Mouse (Mus musculus): ENCODE measurements around the gene Ppp1r12a.

Gene Ppp1r12a

DNA sequence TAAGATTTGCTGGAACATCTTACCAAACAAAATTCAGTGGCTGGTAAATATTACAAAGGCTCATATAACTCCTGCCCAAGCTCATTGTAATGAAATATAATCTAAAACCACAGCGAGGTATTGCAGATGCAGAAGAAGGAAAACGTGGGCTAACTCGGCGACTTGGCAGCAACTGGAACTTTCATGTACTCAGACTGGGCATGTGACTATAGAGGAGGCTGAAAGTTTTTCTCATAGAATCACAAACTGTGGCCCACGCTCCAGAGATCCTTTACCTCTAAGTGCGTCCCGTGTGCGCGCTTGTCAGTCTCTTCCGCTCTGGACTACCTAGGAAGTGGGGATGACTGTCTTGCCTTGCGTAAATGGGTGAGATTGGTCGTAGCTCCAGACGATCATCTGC, 128.1 kb downstream of the Ppp1r12a start:
- DNase-seq (ENCODE audit: low spot score in 2 of 2): peak in 1 of 2 experiments; percentile 49

DNA sequence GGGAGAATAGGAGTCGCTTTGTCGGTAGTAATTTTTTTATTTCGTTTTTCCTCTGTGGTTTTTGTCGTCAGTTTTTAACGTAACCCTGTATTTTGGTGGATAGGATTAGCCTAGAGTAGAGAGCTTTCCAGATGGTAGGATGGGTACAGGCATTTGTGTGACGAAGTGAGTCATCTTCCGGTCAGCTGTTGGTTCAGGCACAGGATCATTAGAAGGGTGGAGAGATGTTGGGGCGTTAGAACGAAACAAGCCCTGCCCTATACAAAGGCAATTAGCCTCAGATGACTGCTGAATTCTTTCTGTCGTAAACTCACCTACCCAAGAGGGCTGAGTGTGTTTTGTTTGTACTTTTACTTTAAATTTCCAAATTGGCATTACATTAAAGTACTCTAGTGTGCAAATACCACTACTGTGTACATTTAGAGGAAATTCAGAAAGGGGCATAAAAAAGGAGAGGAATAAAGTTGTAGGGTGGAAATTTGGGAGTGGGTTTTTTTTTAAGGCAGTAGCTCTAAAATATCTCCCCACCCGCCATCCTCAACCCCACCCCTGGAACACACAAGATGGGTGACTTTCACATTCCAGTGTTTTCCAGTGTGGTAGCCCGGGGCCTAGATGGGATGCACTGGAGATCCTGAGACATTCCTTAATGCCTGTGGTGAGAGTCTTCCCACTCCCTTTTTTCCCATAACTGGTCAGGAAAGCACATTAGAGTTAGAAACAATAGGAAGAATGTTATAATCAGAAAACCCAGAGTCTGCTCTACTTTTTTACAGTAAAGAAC, 129.9 kb downstream of the Ppp1r12a start:
- no peak for DNase-seq (ENCODE audit: low spot score in 2 of 2)

- DNase-seq (ENCODE audit: low spot score in 2 of 2): no peak
Observed at GRCm38 (mm10) chr10:108292651-108293050, 130.7 kb downstream of the Ppp1r12a start.

DNA sequence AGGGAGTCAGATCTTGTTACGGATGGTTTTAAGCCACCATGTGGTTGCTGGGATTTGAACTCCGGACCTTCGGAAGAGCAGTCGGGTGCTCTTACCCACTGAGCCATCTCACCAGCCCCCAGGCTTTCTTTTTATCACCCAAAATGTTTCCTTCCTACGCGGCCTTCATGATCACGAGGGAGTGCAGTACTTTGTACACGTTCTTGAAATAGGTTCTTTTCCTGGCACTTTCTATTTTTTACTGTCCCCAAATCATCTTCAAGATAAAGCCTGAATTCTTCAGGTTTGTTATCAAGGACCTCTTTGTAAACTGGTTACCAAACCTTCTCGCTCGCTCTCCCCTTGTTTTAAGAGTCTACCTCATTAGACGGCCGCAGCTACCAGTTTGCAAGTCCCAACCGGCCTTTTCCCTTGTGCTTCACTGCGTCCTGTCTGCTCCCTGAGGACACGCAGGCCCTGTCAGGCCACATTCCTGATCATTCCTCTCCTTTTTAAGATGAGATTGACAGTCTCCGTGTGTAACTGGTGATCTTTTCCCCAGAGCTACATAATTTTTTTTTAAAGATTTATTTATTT, 131.7 kb downstream of the Ppp1r12a start:
- DNase-seq (ENCODE audit: low spot score in 2 of 2): peak in 1 of 2 experiments; percentile 54

GRCm38 (mm10) chr10:108294766-108295165, 132.8 kb downstream of the Ppp1r12a start:
- no peak for DNase-seq (ENCODE audit: low spot score in 2 of 2)

GRCm38 (mm10) chr10:108296446-108296845, 134.5 kb downstream of the Ppp1r12a start:
- no peak for DNase-seq (ENCODE audit: low spot score in 2 of 2)

- DNase-seq (ENCODE audit: low spot score in 2 of 2): no peak
Observed at GRCm38 (mm10) chr10:108298261-108298660, 136.3 kb downstream of the Ppp1r12a start.

DNA sequence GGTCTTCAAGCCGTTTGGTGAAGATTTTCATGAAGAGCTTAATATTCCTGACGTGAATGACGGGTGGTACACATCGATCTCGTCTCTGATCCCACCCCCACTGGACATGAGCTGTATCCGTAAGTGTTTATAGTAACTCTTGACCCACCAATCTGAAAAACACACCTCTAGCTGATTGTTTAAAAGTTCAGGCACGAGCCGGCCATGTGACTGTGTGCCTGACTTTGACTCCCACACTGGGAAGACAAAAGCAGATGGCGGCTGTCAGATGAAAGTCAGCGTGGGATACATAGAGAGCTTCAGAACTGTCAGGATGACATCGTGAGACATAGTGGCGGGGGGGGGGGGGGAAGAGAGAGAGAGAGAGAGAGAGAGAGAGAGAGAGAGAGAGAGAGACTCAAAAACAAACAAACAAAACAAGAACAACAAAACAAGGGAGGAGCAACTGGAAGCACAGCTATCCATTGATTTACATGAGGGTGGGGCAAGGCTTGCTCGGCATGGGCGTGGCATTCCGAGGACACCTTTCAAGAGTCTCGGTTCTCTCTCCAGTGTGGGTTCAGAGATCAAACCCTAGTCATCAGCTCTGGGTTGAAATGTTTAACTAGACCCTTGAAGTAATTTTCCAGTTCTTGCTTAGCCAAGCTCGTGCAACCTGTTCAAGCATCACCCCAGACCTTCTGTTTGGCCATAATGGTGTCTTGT, 137.0 kb downstream of the Ppp1r12a start:
- no peak for DNase-seq (ENCODE audit: low spot score in 2 of 2)

- DNase-seq (ENCODE audit: low spot score in 2 of 2): no peak
Observed at GRCm38 (mm10) chr10:108299828-108300227, 137.8 kb downstream of the Ppp1r12a start.

DNA sequence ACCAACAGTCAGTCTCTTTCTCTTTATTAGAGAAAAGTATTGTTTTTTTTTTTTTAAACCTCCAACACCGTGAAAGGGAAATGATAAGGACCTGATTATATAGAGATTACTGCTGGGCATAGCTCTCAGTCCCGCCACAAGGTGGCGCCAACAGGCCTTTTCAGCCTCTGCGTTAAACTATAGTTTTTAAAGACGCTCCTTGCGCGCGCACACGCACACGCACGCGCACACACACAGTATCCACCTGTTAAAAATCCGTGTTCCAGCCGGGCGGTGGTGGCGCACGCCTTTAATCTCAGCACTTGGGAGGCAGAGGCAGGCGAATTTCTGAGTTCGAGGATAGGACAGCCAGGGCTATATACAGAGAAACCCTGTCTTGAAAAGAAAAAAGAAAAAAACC, 138.8 kb downstream of the Ppp1r12a start:
- DNase-seq (ENCODE audit: low spot score in 2 of 2): peak; percentile 73 to 84

- DNase-seq (ENCODE audit: low spot score in 2 of 2): no peak
Observed at GRCm38 (mm10) chr10:108307772-108308171, 145.8 kb downstream of the Ppp1r12a start.

GRCm38 (mm10) chr10:108310195-108310594, 148.2 kb downstream of the Ppp1r12a start:
- DNase-seq (ENCODE audit: low spot score in 2 of 2): no peak

- no peak for DNase-seq (ENCODE audit: low spot score in 2 of 2)
Observed at GRCm38 (mm10) chr10:108311396-108311795, 149.4 kb downstream of the Ppp1r12a start.

GRCm38 (mm10) chr10:108313845-108314244, 151.9 kb downstream of the Ppp1r12a start:
- DNase-seq (ENCODE audit: low spot score in 2 of 2): no peak

DNA sequence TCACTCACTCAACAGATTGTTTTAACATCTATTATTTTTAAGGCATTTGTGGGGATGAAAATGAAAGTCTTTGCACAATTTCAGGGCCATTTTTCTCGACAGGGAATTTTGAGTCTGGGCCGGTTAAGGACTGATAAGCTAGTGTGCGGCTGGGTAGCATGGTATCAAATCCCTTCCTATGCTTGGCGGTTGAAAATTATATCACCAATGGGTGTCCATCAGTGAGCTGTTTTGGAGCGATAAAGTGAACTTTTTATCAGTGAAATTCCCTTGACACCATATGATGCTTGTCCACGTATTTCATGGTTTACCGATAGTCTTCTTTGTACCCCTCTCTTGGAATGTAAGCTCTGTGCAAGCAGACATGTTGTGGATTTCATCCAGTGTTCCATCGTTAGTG, 152.4 kb downstream of the Ppp1r12a start:
- DNase-seq (ENCODE audit: low spot score in 2 of 2): no peak

GRCm38 (mm10) chr10:108315236-108315635, 153.2 kb downstream of the Ppp1r12a start:
- no peak for DNase-seq (ENCODE audit: low spot score in 2 of 2)

- no peak for DNase-seq (ENCODE audit: low spot score in 2 of 2)
Observed at GRCm38 (mm10) chr10:108328356-108328755, 166.4 kb downstream of the Ppp1r12a start.

GRCm38 (mm10) chr10:108328983-108329382, 167.0 kb downstream of the Ppp1r12a start:
- no peak for DNase-seq (ENCODE audit: low spot score in 2 of 2)

- DNase-seq (ENCODE audit: low spot score in 2 of 2): no peak
Observed at GRCm38 (mm10) chr10:108329771-108330170, 167.8 kb downstream of the Ppp1r12a start.

GRCm38 (mm10) chr10:108330964-108331363, 169.0 kb downstream of the Ppp1r12a start:
- no peak for DNase-seq (ENCODE audit: low spot score in 2 of 2)

DNA sequence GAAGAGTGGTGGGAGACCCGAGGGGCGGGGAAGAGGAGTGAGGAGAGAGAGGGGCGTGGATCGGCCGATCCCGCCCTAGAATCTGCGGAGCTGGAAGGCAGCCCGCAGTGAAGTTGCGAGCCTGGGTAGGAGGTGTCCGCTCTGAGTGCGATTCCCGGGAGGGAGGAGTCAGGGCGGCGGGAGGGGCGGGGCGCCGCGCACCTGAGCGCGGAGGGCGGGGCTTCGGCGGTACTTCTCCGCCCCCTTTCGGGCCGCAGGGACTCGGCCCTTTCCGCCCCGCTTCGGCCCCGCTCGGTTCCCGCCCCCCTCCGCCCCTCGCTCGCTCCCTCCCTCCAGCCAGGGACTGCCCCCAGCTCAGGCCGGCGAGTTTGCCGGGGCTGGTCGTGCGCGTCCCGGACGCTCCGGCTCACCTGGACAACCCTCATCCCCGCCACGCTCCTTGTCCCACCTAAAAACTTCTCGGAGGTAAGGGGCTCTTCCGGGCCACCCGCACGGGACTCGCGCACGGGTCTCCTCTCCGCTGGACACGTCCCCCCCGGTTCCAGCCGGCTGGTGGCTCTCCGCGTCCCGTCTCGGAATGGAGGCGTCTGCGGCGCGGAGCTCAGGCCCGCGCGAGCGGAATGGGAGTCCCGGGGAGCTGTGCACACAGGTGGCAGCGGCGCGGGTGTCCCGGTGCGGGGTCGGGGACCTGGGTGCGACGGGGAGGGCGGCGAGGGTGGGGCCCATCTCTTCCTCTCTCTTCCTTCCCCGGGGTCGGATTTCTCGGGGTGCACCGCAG, 170.0 kb downstream of the Ppp1r12a start, which contains the start of gene Pawr:
Pawr (plus strand) TSS at position 338 of the 778 bp plus-strand sequence.
- DNase-seq (ENCODE audit: low spot score in 2 of 2): peak in 1 of 2 experiments; percentile 6
